Mouse (Mus musculus) ZHBTc4 (cell line): ENCODE data around the gene Sag.

Experiments used
- DNase-seq: peaks from one replicate; pipeline ENCODE4 v3.0.0-alpha.2; 2011; ENCODE audit warnings: low read depth, low spot score

Sag gene

DNA sequence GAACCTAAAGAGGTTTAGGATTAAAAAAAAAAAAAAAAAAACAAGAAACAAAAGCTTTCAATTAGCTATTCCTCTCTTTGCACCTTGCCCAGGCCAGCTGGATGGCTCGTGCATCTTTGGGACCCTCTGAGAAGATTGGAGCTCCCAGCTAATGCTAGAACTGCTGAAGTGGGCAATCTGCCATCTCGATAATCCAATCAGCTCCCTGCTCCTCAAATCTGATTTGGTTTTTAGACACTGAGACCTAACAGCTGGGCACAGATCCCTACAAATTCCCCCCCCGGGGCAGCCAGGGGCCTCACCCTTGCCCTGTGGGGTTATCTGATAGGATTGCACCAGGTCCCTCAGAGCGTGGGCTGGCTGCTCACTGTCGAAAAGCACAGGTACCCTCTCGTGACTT, at the start of gene Sag:
Gene Sag (plus strand): TSS at position 105 of the 400 bp plus-strand sequence.
- no peak for DNase-seq

GRCm38 (mm10) chr1:87755641-87756470, 47.6 kb upstream of the Sag start, which contains the start of gene Atg16l1:
Gene Atg16l1, plus strand, starts transcription at chr1:87755870.
- peak; percentile 97 for DNase-seq

DNA sequence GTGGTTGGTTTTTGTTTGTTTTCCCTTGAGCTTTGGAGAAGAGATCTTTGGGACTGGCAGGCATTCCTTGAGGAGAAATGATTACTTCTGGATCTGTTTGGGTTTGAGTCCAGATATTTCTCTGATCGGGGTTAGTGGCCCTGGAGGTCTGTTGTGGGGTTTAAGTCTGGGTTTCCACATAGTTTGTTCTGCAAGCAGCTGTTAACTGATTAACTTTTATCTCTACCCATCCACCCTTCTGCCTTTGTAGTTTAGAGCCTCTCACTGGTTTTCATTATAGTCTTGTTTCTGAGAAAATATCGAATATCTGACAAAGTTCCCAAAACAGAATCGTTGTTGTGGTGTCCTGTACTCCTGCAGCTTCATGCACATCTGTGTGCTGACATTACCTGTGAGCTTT, 39.7 kb upstream of the Sag start:
- no peak for DNase-seq

DNA sequence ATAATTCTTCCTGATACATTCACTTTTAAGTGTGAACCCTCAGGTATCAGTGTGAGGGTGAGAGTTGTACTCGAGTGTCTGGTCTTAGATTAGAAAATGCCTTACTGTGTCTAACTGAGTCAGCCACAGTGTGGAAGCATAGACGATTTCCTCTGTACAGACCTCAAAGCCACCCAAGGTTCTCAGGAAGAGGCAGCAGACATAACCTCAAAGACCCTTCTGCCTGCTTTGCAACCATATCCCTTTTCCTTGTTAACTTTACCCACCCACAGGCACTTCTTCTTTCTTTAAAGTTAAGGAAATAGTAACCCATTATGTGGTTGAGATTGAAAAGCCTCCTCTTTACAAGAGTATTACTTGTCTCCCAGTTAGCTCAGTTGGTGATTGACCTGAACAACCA, 37.7 kb upstream of the Sag start:
- no peak for DNase-seq

GRCm38 (mm10) chr1:87766233-87766632, 37.2 kb upstream of the Sag start:
- DNase-seq = peak; percentile 76

DNA sequence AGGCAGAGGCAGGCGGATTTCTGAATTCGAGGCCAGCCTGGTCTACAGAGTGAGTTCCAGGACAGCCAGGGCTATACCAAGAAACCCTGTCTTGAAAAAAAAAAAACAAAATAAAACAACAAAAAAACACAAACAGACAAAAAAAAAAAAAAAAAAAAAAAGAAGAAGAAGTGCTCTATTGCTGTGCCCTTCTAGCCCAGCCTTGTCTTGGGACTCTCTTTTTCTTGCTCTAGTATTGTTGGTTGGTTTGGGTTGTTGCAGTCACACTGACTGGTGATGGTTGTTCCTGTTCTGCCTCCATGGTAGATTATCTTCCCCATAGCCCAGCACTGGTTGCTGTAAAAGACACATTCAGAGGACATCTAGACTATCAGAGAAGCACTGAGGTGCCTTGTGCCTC, 34.2 kb upstream of the Sag start:
- DNase-seq = no peak

DNA sequence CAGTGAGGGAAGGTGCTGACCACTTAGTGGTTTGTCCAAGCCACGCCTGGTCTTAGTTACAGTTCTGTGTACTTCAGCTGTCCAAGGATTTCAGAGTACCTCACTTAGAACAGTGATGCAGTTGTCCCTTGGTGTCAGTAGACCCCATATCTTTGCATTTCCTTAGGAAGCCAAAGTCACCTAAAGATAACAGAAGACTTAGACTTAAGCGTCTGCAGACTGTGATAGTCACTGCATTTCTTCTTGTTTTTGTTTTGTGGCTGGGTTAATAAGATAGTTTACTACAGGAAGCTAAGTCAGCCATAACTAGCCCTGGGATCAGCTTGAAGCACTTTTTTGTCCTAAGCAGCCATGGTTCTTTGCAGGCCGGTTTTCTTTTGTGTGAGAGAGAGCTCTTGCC, 33.0 kb upstream of the Sag start:
- no peak for DNase-seq

DNA sequence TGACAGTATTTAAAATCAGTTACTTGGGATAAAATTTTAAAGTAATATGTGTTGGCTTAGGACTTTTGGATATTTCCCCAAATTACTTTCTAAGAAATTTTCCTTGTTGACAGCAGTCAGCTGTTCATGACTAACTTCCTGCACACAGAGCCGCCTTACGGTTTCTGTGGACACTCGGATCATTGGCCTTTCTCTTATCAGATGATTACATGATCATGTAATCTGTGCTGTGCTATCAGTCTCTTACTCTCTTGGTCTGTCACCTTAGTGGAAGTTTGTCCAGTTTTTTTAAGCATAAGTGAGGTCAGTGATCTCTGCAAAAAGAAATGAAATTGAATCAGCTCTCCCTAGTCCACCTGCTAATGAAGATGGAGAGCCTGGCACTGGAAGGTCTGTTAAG, 31.8 kb upstream of the Sag start:
- no peak for DNase-seq

DNA sequence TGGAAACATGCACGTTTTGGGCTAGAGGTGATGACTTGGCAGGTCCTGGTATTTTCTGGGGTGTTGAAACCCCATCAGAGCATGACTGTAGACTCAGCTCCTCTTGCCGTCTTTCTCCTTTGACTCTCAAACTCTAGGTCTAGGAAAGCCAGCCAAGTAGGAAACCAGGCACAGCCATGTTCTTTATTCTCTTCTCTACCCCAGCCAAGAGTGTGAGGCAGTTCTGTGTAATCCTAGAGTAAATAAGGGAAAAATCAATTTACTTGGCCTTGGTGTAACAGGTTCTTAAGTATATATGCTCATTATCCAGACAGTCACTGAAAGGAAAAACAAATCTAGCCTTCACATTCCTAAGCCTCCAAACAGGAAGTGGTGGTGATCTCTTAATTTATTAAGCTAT, 30.1 kb upstream of the Sag start:
- DNase-seq = no peak

DNA sequence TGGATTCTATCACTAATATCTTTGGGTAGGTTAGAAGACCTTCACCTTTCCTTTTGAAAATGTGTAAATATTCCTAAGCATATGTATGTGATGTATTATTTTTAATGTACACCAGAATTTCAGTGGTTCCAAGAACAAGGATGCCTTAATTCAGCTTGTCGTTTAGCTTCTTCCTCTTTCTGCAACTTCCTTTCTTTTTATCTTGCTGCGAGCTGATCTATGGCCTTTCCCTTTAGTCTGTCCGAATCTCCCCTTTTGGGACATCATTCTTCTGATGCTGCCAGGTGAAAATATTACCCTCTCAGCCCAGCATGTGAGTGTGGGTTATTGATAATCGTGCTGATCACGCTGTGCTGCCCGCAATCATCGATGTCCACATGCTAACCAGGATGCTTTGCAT, 28.6 kb upstream of the Sag start:
- DNase-seq = no peak

- DNase-seq = no peak
Measured at GRCm38 (mm10) chr1:87779204-87779785, 24.2 kb upstream of the Sag start.

GRCm38 (mm10) chr1:87785703-87786102, 17.8 kb upstream of the Sag start:
- no peak for DNase-seq

DNA sequence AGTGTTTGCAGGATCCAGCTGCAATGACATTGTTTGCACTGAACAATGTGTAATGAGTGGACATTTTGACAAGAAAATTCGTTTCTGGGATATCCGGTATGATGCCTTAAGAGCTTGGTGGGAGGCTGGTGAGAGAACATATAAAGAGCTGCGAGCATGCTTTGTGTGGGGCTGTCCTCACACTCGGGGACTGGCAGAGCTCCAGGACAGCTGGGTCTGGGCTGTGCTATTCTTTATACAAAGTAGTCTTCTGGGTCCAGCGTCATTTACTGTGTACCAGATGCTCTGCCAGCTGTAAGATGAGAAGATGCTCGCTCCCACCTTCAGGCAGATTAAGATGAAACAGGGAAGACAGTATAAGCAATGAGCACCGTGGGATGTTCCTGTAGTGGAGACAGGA, 17.2 kb upstream of the Sag start:
- no peak for DNase-seq

- DNase-seq = no peak
Measured at GRCm38 (mm10) chr1:87789665-87790064, 13.8 kb upstream of the Sag start.

GRCm38 (mm10) chr1:87792438-87793137, 10.9 kb upstream of the Sag start:
- DNase-seq = no peak

DNA sequence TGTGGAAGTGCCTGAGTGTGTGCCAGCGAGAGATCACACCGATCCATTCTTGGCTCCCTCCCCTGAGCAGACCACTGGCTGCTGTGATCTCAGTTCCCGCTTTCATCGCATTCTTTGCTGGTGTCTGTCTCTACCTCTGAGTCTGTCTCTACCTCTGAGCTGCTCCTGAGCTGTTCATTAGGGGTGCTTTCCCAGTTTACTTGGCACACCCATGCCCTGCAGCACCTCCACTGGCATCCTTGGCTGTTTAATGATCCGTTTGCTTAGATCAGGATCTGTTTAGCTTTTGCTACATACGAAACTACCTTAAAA, 10.4 kb upstream of the Sag start:
- no peak for DNase-seq

GRCm38 (mm10) chr1:87797702-87798101, 5.8 kb upstream of the Sag start:
- no peak for DNase-seq

- no peak for DNase-seq
Measured at GRCm38 (mm10) chr1:87798306-87798705, 5.2 kb upstream of the Sag start.

DNA sequence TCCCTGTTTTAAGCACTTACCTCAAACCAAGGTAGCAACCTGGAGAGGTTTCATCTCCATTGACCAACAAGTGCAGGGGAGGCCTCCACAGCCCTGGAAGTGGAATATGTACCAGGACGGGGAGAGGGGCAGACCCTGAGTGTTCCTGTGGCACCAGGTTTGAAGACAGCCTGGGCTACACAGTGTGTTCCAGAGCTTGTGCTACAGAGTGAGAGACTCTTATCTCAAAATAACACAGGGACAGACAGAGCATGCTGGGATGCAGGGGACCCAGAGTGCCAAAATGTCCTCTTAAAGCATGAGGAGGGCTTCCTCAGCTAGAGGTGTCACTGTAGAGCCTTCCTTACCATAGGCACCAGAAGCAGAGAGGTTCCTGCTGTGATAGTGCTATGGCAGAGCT, 4.3 kb downstream of the Sag start:
- no peak for DNase-seq

- DNase-seq = no peak
Measured at GRCm38 (mm10) chr1:87811391-87811790, 7.9 kb downstream of the Sag start.

DNA sequence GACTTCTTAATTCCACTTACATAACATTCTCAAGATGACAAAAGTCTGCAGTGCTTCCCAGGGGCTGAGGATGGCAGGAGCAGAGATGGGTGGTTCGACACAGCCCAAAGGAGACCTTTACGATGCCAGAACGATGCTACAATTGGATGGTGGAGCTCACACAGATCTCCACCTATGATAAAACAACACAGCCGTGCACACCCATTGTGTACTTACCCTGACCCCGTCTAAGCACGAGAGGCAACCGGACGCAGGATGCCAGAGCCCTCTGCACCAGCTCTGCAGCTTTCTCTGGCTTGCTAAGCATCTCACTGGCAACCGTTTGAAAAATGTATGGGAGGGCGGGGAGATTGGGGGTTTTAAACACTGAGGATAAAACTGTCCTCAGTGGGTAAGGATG, 8.6 kb downstream of the Sag start:
- no peak for DNase-seq

GRCm38 (mm10) chr1:87813155-87813554, 9.7 kb downstream of the Sag start:
- no peak for DNase-seq

DNA sequence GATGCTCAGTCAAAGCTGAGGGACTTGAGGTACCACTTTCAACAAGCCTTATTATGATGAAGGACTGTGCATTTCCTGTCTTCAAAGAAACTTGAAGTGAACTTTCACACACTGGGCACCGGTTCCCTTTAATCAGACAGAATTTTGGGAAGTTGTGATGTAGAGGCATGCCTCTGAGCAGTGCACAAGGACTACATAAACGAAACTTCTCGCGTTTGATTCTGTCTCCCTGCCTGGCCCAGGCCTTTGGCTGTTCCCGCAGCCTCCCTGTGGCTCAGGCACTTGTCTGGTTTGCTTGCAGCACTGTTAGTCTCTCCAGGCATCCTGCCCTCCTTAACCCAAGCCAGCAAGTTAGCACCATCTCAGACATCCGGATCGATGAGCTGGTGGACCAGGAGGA, 10.2 kb downstream of the Sag start:
- DNase-seq = no peak
